Mouse (Mus musculus) stomach, embryonic 14.5 days (tissue): ENCODE results near the gene Rab6b. TPM values are rescaled to one million over a fixed set of nuclear protein-coding genes. Genes with fewer than 3 reads are reported as not detected.

Source experiments
- ATAC-seq: fragments of 200-750 bp; cut with Nextera tagmentation; 2 replicates; pipeline ENCODE4 v1.8.0; 2017; ENCODE audit warnings: low read depth, moderate TSS enrichment; ENCODE audit not compliant: insufficient number of reproducible peaks, insufficient read depth, low FRiP score
- H3K27ac ChIP-seq: fragments of 300-500 bp; sonication (generic); 2 replicates; pipeline ENCODE4 v1.5.1; 2014; ENCODE audit warnings: mild to moderate bottlenecking, low read length, moderate library complexity, mixed read lengths
- H3K27me3 ChIP-seq: fragments of 300-500 bp; sonication (generic); 2 replicates; pipeline ENCODE4 v1.6.1; 2014; ENCODE audit warnings: low read length, control low read depth, mixed read lengths; ENCODE audit not compliant: control insufficient read depth, insufficient read depth
- H3K36me3 ChIP-seq: fragments of 300-500 bp; sonication (generic); 2 replicates; pipeline ENCODE4 v1.6.1; 2014; ENCODE audit warnings: mild to moderate bottlenecking, control low read depth, low read length, moderate library complexity, mixed read lengths; ENCODE audit not compliant: control insufficient read depth, insufficient read depth
- H3K4me1 ChIP-seq: fragments of 300-500 bp; sonication (generic); 2 replicates; pipeline ENCODE4 v1.6.1; 2014; ENCODE audit warnings: low read length, control low read depth, mixed read lengths; ENCODE audit not compliant: control insufficient read depth, insufficient read depth
- H3K4me2 ChIP-seq: fragments of 300-500 bp; sonication (generic); replicated peaks from 2 replicates; pipeline ENCODE4 v1.6.1; 2014; ENCODE audit warnings: low read depth, low read length, control low read depth
- H3K4me3 ChIP-seq: fragments of 300-500 bp; sonication (generic); 2 replicates; pipeline ENCODE4 v1.5.1; 2014; ENCODE audit warnings: low read depth, low read length, control low read depth
- H3K9ac ChIP-seq: fragments of 300-500 bp; sonication (generic); replicated peaks from 2 replicates; pipeline ENCODE4 v1.6.1; 2014; ENCODE audit warnings: low read depth, mild to moderate bottlenecking, control low read depth, low read length, moderate library complexity, mixed read lengths
- H3K9me3 ChIP-seq: fragments of 300-500 bp; sonication (generic); 2 replicates; pipeline ENCODE4 v1.6.1; 2016; ENCODE audit warnings: low read depth, low read length, control low read depth; ENCODE audit not compliant: control insufficient read depth
- WGBS: fragments of 180-500 bp; shearing (Covaris S2); extraction: QIAGEN DNeasy Blood & Tissue Kit; methylation state at CpG from one replicate; pipeline ENCODE4 v1.1.7; 2014; 5-methylcytosine and 5-hydroxymethylcytosine counted together
- polyA plus RNA-seq: library from polyadenylated mRNA; unstranded; fragments of >200 nt; fragmentation: Nextera tagmentation; extraction: Ambion mirVana; gene quantifications from 2 replicates; pipeline ENCODE4 v1.2.1, GENCODE M21; 2014

Gene Rab6b
- polyA plus RNA-seq, 1 experiment from 2014 or later: 6.1 TPM

DNA sequence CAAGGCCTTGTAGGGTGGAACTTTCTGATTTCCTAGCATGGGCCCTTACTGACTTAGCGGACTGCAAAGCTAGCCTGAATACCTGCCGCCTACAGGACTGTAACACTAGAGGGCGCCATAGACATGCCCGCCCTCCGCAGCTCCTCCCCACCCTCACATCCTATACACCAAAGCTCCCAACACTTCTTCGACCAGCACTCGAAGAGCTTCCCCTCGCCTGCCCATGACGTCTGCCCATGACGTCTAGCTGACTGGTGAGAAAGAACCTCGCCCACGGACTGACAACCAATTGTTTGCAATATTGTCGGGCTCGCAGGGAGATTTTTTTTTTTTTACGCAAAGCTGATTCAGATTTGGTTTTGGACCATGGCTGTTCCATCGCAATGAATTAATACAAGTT is 96.3 kb downstream of the Rab6b start:
- Histone ChIP-seq H3K4me2 (peak overlapping the region; percentile 41), H3K9ac (no peak overlapping the region), H3K27ac (no peak overlapping the region), H3K4me3 (peak overlapping the region; percentile 8; the same call in 1 of the 2 replicates), H3K9me3 (no peaks in the 10 kb centered on the region), H3K36me3 (no peaks in the 10 kb centered on the region), H3K4me1 (no peaks in the 10 kb centered on the region), H3K27me3 (no peaks in the 10 kb centered on the region)
- 9% methylated on average over 16 of the region's 16 CpGs for WGBS
- peak; percentile 90 for ATAC-seq

- H3K27me3 ChIP-seq: no peaks in the 10 kb centered on the region
- no peak overlapping the region for H3K27ac ChIP-seq
- no peak for ATAC-seq
- H3K9ac ChIP-seq: no peak overlapping the region
- H3K4me3 ChIP-seq: no peak overlapping the region
- 64% methylated on average over 6 of the region's 6 CpGs for WGBS
- H3K9me3 ChIP-seq: no peaks in the 10 kb centered on the region
- H3K36me3 ChIP-seq: no peaks in the 10 kb centered on the region
- H3K4me2 ChIP-seq: no peak overlapping the region
- no peaks in the 10 kb centered on the region for H3K4me1 ChIP-seq
These were observed 97.3 kb downstream of the Rab6b start for GRCm38 (mm10) chr9:103208802-103209423.

DNA sequence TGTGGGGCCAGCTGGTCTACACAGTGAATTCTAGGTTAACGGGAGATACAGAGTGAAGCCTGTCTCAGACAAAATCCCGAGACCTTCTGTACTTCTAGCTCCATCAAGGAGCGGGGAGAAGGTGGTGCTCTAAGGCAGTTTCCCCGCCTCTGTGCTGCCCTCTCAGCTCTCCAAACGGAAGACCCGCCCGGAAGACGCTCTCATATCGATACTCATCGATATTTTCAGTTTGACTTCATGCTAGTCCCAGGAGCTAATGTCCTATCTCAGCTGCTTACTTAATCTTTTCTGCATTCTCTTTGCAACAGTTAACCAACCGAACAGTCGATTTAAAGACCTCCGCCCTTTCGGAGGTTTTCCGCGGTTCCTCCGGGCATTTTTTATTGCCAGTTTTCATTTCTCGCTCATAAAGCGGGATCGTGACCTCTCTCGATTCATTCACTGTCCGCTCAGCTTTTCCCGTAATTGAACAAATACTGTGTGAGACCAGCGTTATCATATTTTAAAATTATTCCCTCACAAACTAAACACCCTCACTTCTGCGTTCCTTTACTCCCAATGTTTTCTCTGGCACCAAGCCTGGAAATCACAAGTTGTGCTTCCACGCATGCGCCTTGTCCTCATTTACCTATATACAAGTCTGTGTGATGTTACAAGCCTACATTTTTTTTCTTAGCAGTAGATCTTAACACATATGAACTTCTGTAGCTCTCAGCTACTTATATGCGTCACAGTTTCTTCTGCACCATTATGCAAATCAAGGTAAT is 101.2 kb downstream of the Rab6b start:
- no peak overlapping the region for H3K4me3 ChIP-seq
- H3K4me2 ChIP-seq: no peak overlapping the region
- ATAC-seq: no peak

DNA sequence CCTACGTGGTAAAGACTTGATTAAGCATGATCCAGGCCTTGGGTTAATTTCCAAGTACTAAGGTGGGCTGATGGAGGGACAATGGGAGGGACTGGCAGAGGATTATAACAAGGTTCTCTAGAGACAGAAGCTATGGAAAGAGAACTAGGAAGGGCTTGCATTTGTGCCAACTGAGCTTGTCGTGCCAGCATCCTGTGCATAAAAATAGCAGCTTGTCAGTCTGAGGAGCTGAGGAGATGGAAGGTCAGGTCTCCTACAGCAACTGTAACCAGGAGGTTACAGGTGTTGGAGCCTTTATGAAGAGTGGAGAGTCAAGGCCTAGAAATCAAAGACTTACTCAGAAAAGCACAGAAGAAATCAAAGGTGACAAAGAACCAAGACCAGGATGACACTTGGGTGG is 102.0 kb downstream of the Rab6b start:
- ATAC-seq: no peak
- WGBS: 81% methylated on average over 2 of the region's 2 CpGs
- no peaks in the 10 kb centered on the region for H3K36me3 ChIP-seq
- no peaks in the 10 kb centered on the region for H3K4me1 ChIP-seq
- H3K4me2 ChIP-seq: no peak overlapping the region
- no peaks in the 10 kb centered on the region for H3K9me3 ChIP-seq
- H3K27me3 ChIP-seq: no peaks in the 10 kb centered on the region
- no peak overlapping the region for H3K27ac ChIP-seq
- no peak overlapping the region for H3K9ac ChIP-seq
- no peak overlapping the region for H3K4me3 ChIP-seq

More for the DNA sequence above, 101.2 kb downstream of the Rab6b start:
- Histone ChIP-seq H3K4me1 (no peaks in the 10 kb centered on the region), H3K27ac (no peak overlapping the region), H3K9ac (no peak overlapping the region), H3K27me3 (no peaks in the 10 kb centered on the region), H3K9me3 (no peaks in the 10 kb centered on the region), H3K36me3 (no peaks in the 10 kb centered on the region)
- WGBS: 74% methylated on average over 28 of the region's 28 CpGs

- ATAC-seq: no peak
- WGBS: 75% methylated on average over 6 of the region's 6 CpGs
- H3K27me3 ChIP-seq: no peaks in the 10 kb centered on the region
These were observed 102.7 kb downstream of the Rab6b start for GRCm38 (mm10) chr9:103214281-103214680.

DNA sequence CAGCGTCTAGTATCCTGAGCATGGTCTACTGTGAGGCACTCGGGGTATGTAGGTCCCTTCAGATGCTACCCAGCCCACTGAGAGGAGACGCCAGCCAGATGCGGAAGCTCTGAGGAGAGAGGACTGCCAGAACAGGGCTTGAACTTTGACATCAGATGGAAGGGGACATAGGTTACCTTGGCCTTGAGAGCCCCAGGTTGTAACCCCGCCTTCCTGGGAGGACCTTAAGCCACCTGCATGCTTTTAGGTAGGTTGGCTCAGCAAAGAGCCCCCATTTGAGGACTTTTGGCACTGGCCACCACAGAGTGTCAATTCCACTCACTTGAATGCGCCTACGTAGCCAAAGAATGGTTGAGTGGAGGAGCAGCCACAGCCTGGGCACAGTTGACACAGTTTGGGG is 113.1 kb downstream of the Rab6b start:
- no peak for ATAC-seq
- Histone ChIP-seq H3K27ac (no peak overlapping the region), H3K27me3 (no peaks in the 10 kb centered on the region), H3K9ac (no peak overlapping the region), H3K4me3 (no peak overlapping the region), H3K9me3 (no peaks in the 10 kb centered on the region), H3K4me2 (no peak overlapping the region), H3K36me3 (no peaks in the 10 kb centered on the region), H3K4me1 (no peaks in the 10 kb centered on the region)
- WGBS: 91% methylated on average over 7 of the region's 7 CpGs

More at GRCm38 (mm10) chr9:103214281-103214680, 102.7 kb downstream of the Rab6b start:
- Histone ChIP-seq H3K4me3 (no peak overlapping the region), H3K27ac (no peak overlapping the region), H3K4me2 (no peak overlapping the region), H3K9ac (no peak overlapping the region), H3K36me3 (no peaks in the 10 kb centered on the region), H3K4me1 (no peaks in the 10 kb centered on the region), H3K9me3 (no peaks in the 10 kb centered on the region)

DNA sequence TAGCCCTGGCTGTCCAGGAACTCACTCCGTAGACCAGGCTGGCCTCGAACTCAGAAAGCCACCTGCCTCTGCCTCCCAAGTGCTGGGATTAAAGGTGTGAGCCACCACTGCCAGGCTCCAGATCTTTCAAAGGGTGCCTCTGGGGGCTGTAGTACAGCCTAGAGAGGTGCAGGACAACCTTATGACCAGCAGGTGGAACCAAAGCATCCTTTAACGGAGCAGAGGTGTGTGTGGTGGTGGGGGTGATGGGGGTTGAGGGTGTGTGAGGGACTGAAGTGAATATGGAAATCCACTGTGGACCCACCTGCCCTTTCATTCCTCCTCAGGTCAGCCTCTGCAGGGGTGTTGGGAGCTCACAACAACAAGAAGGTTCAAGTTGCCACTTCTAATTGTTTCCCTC is 113.9 kb downstream of the Rab6b start:
- Histone ChIP-seq H3K36me3 (no peaks in the 10 kb centered on the region), H3K27ac (no peak overlapping the region), H3K9ac (no peak overlapping the region), H3K4me3 (no peak overlapping the region), H3K4me1 (no peaks in the 10 kb centered on the region), H3K9me3 (no peaks in the 10 kb centered on the region), H3K4me2 (no peak overlapping the region), H3K27me3 (no peaks in the 10 kb centered on the region)
- WGBS: 66% methylated on average over 3 of the region's 3 CpGs
- ATAC-seq: 0 out of 2 replicates have a peak, but pooled peaks have one; percentile 47

GRCm38 (mm10) chr9:103226806-103227205 is 115.2 kb downstream of the Rab6b start:
- H3K4me3 ChIP-seq: no peak overlapping the region
- H3K36me3 ChIP-seq: no peaks in the 10 kb centered on the region
- 88% methylated on average over 15 of the region's 15 CpGs for WGBS
- no peak overlapping the region for H3K9ac ChIP-seq
- no peak for ATAC-seq
- H3K27me3 ChIP-seq: no peaks in the 10 kb centered on the region
- H3K27ac ChIP-seq: no peak overlapping the region
- no peak overlapping the region for H3K4me2 ChIP-seq
- no peaks in the 10 kb centered on the region for H3K4me1 ChIP-seq
- H3K9me3 ChIP-seq: no peaks in the 10 kb centered on the region
